Mouse (Mus musculus) erythroblast, embryonic 14.5 days (primary cell): ENCODE data around the gene Napepld.

ENCODE experiments used
- GATA1 ChIP-seq: IDR thresholded peaks from 2 replicates; pipeline ENCODE4 v1.6.1; 2012; ENCODE audit warnings: low read length, inconsistent platforms, mixed read lengths
- TAL1 ChIP-seq: IDR thresholded peaks from 3 replicates; pipeline ENCODE4 v1.6.1; 2012; ENCODE audit warnings: low read length, inconsistent platforms, mixed read lengths

DNA sequence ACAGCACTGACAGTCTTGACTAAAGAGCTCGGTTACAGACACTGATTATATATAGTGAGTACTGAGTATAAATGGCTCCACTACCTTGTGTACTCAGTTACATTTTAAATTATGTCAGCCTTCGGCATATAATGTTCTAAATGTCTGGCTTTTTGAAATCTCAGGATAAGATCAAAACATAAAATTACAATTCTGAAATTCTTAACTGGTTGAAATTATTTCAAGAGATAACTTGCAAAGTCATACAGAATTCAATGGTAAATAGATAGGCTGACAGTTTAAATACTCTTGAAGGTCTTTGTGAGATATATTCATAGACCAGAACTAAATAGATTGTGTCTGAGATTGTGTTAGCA is 791 bp upstream of the Napepld start:
- no peak for TF ChIP-seq TAL1
- TF ChIP-seq GATA1 = no peak
